8 mouse cellular contexts compared by ENCODE assay signal in the genomic region with DNA sequence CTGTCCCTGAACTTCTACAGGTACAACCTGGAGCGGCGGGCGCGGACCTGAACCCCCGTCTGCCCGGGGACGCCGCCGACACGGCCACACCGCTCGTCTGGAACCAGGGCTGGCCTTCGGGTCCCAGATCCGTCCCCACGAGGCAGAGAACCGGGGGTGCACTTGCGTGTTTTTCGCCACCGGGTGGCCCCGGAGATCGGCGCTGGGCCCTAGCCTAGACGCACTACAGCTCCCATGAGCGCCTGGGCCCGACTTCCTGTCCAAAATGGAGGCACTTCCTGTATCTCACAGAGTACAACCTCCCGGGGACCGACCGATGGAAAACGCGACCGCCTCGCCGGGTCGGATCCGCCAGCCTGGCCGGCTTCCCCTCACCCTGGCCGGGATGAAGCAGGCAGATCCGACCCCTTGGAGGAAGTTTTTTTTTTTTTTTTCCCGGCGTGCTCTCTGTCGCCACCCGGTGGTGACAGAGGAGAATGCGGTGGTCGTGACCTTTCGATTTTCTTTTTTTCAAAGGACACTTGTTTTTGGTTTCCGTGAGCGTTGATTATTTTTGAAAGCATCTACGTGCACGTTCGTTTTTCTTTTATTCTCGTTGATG. TPM values are rescaled to one million over a fixed set of nuclear protein-coding genes. Genes with fewer than 3 reads are reported as not detected.
DNase-seq lines count a peak whose midpoint lies in the region; ATAC-seq and TF ChIP-seq lines count a peak whose summit lies in the region.
"Not testable (repeated sequence)": the region's sequence is repeated elsewhere in the genome, so short reads cannot be mapped to it uniquely, and the experiment has no call there.
"Had no signal": no experiment of that assay in that cellular context is flagged by ENCODE, and none has a peak within 500 bp of the region (broad histone marks: within the 10 kb centered on the region; RNA-seq: fewer than 3 reads in every experiment).

No protein-coding gene starts in this region.

- not testable (repeated sequence) for H3K27me3 ChIP-seq in embryonic facial prominence, embryonic 11.5 days (ENCODE audit: control insufficient read depth, insufficient read depth, low read length); midbrain, embryonic 11.5 days (ENCODE audit: control insufficient read depth, insufficient read depth, low read length); small intestine, adult 2 months (ENCODE audit: control insufficient read depth, insufficient read depth, low read length)

- not testable (repeated sequence) for H3K4me1 ChIP-seq in embryonic facial prominence, embryonic 11.5 days (ENCODE audit: control insufficient read depth, insufficient read depth, low read length); midbrain, embryonic 11.5 days (ENCODE audit: control insufficient read depth, insufficient read depth, low read length); small intestine, adult 2 months (ENCODE audit: control insufficient read depth, insufficient read depth, insufficient read length, low read length)

- peaks cover 31% of the 10 kb centered on the region for H3K9me3 ChIP-seq in embryonic facial prominence, embryonic 11.5 days (replicated peaks; ENCODE audit: control insufficient read depth, low read length)
- peaks cover 35% of the 10 kb centered on the region for H3K9me3 ChIP-seq in midbrain, embryonic 11.5 days (ENCODE audit: control insufficient read depth, low read length)

- TF ChIP-seq CTCF in small intestine, adult 2 months (IDR thresholded peaks at IDR 0.05; ENCODE audit: extremely low read depth, insufficient read length, insufficient replicate concordance, low read depth, low read length), result not testable (repeated sequence)

- 58% methylated on average over 51 of the region's 51 CpGs for WGBS in embryonic facial prominence, embryonic 11.5 days
- WGBS in midbrain, embryonic 11.5 days, result 62% methylated on average over 51 of the region's 51 CpGs
- 72% methylated on average over 51 of the region's 51 CpGs for WGBS in small intestine, adult 2 months

- ATAC-seq in embryonic facial prominence, embryonic 11.5 days (replicated peaks; ENCODE audit: insufficient number of reproducible peaks, low FRiP score, low TSS enrichment, low read depth), result peak; percentile 91
- peak; percentile 91 for ATAC-seq in midbrain, embryonic 11.5 days (ENCODE audit: low FRiP score)

- not testable (repeated sequence) for H3K9ac ChIP-seq in embryonic facial prominence, embryonic 11.5 days (replicated peaks; ENCODE audit: low read length); midbrain, embryonic 11.5 days (ENCODE audit: low read length)

- TF ChIP-seq POLR2A in small intestine, adult 2 months (IDR thresholded peaks at IDR 0.05; ENCODE audit: low read depth, low read length), result not testable (repeated sequence)

- H3K4me2 ChIP-seq in embryonic facial prominence, embryonic 11.5 days (ENCODE audit: low read depth, low read length); midbrain, embryonic 11.5 days: not testable (repeated sequence)

- H3K36me3 ChIP-seq in embryonic facial prominence, embryonic 11.5 days (replicated peaks; ENCODE audit: control insufficient read depth, insufficient read depth, low read depth, low read length), result peaks cover 24% of the 10 kb centered on the region
- H3K36me3 ChIP-seq in midbrain, embryonic 11.5 days (ENCODE audit: control insufficient read depth, insufficient read depth, low read length), result peaks cover 27% of the 10 kb centered on the region
- H3K36me3 ChIP-seq in small intestine, adult 2 months (ENCODE audit: control insufficient read depth, insufficient read depth, low read length), result not testable (repeated sequence)

- intact Hi-C loops in left cerebral cortex, postnatal 4 days (cut with DNase I), result not testable (repeated sequence)

- peak; percentile 88 for DNase-seq in adrenal gland, adult 8-10 months
- DNase-seq in embryonic facial prominence, embryonic 11.5 days (ENCODE audit: low spot score), result peak; percentile 72
- DNase-seq in heart, adult 11 months, result peak; percentile 99
- peak; percentile 89 for DNase-seq in kidney, adult 11 months
- DNase-seq in left cerebral cortex, postnatal 4 days, result peak; percentile 88
- DNase-seq in midbrain, embryonic 11.5 days (ENCODE audit: low spot score, missing footprints), result peak; percentile 95

- not testable (repeated sequence) for H3K4me3 ChIP-seq in embryonic facial prominence, embryonic 11.5 days (ENCODE audit: low read depth, low read length); midbrain, embryonic 11.5 days (ENCODE audit: low read depth, low read length)
- H3K4me3 ChIP-seq in small intestine, adult 2 months (ENCODE audit: low read depth, low read length), result peak overlapping the region; percentile 55

- H3K27ac ChIP-seq in embryonic facial prominence, embryonic 11.5 days (replicated peaks; ENCODE audit: low read depth, low read length); midbrain, embryonic 11.5 days (ENCODE audit: low read depth, low read length); small intestine, adult 2 months (ENCODE audit: insufficient read depth, low read depth, low read length): not testable (repeated sequence)

RNA-seq across cellular contexts. Expression of a gene that starts 10.1 kb away (rescaled TPM):
- not detected for total RNA-seq in adrenal gland, adult 8-10 months (2022)
- not detected in 2 replicates for polyA plus RNA-seq in embryonic facial prominence, embryonic 11.5 days (2014; fragmentation: Nextera tagmentation; extraction: Ambion mirVana)
- not detected for total RNA-seq in left cerebral cortex, postnatal 4 days (2021)
- polyA plus RNA-seq in midbrain, embryonic 11.5 days (2014; fragmentation: Nextera tagmentation; extraction: Ambion mirVana), result not detected in 2 replicates
- polyA plus RNA-seq in small intestine, adult 2 months (2012; rRNA removed), result not detected in 2 replicates
- polyA plus RNA-seq: testis, adult 2 months had no signal

RNA-seq across cellular contexts. Expression of a gene that starts 40.1 kb away (rescaled TPM):
- not detected for total RNA-seq in adrenal gland, adult 8-10 months (2022)
- not detected in 2 replicates for polyA plus RNA-seq in embryonic facial prominence, embryonic 11.5 days (2014; fragmentation: Nextera tagmentation; extraction: Ambion mirVana)
- total RNA-seq in left cerebral cortex, postnatal 4 days (2021), result not detected
- not detected in 2 replicates for polyA plus RNA-seq in midbrain, embryonic 11.5 days (2014; fragmentation: Nextera tagmentation; extraction: Ambion mirVana)
- not detected in 2 replicates for polyA plus RNA-seq in small intestine, adult 2 months (2012; rRNA removed)
- polyA plus RNA-seq: testis, adult 2 months had no signal
